Mouse (Mus musculus): ENCODE results near the gene Gm17482. TPM values are rescaled to one million over a fixed set of nuclear protein-coding genes. Genes with fewer than 3 reads are reported as not detected.

Gene Gm17482
- polyA plus RNA-seq, 1 experiment from 2014 or later: not detected

Other genes with a start within 250 kb of the Gm17482 start
- 54.5 and 57.7 TPM in 2 replicates for gene Tamm41, start 189.5 kb upstream of the Gm17482 start, polyA plus RNA-seq (2016; fragmentation: Nextera tagmentation; extraction: Ambion mirVana)
- 13.2 and 15.4 TPM in 2 replicates for gene Syn2, start 92.4 kb upstream of the Gm17482 start, polyA plus RNA-seq (2016; fragmentation: Nextera tagmentation; extraction: Ambion mirVana)
- 1.4 and 2.2 TPM in 2 replicates for gene Timp4, start 24.9 kb downstream of the Gm17482 start, polyA plus RNA-seq (2016; fragmentation: Nextera tagmentation; extraction: Ambion mirVana)
- 0.45 TPM in 1 of 2 replicates, not detected in the other for gene Pparg, start 133.6 kb downstream of the Gm17482 start, polyA plus RNA-seq (2016; fragmentation: Nextera tagmentation; extraction: Ambion mirVana)

Measured in hindbrain, embryonic 12.5 days (tissue).